ENCODE assay signal across 8 mouse cellular contexts in the genomic region with DNA sequence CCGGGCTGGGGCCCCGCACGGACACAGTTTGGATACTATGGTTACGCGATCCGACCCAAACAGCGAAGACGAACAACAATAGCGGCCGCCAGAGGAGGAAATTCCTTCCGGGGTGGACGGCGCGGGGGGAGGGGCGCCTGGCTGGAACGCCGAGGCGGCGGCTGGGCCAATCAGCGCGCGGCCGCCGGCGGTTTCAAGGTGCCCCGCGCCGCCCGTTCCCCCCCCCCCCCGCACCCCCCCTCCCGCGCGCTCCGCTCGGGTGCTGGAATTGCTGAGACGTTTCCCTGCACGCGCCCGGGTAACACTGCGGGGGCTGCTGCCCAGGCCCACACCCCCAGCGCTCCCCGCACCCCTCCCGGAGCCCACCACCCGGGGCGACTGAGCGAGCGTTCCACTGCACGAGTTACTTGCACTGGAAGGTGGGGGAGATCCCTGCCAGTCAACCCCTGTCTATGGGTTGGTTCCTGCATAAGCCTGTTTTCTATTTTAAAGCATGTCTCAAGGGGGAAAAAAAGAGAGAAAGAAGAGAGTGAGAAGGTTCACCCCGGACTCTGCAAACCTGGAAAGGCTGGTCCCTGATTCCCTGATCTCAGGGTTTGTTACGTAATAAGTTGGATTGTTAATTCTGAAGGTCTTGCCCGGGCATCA. TPM values are rescaled to one million over a fixed set of nuclear protein-coding genes. Genes with fewer than 3 reads are reported as not detected.
A peak's percentile ranks its signal among the peaks of the same experiment; 100 is the strongest.
DNase-seq lines count a peak whose midpoint lies in the region; ATAC-seq and TF ChIP-seq lines count a peak whose summit lies in the region.

No protein-coding gene starts in this region.

- peak overlapping the region; percentile 83 for H3K9ac ChIP-seq in embryonic facial prominence, embryonic 14.5 days (ENCODE audit: low read depth, low read length)
- peak overlapping the region; percentile 83 for H3K9ac ChIP-seq in heart, embryonic 11.5 days (ENCODE audit: low read depth, low read length)
- H3K9ac ChIP-seq in kidney, postnatal 0 days (ENCODE audit: low read depth, low read length) = peak overlapping the region; percentile 78
- H3K9ac ChIP-seq in liver, embryonic 11.5 days (ENCODE audit: low read depth, low read length) = peak overlapping the region; percentile 86
- H3K9ac ChIP-seq in stomach, embryonic 14.5 days (replicated peaks; ENCODE audit: low read depth, low read length) = peak overlapping the region; percentile 74

- peaks cover 49% of the 10 kb centered on the region for H3K4me1 ChIP-seq in embryonic facial prominence, embryonic 14.5 days (ENCODE audit: control insufficient read depth, insufficient read depth, low read length)
- H3K4me1 ChIP-seq in heart, embryonic 11.5 days (ENCODE audit: control insufficient read depth, insufficient read depth, low read length) = peaks cover 38% of the 10 kb centered on the region
- H3K4me1 ChIP-seq in kidney, postnatal 0 days (replicated peaks; ENCODE audit: insufficient read depth, low read length) = peaks cover 11% of the 10 kb centered on the region
- H3K4me1 ChIP-seq in liver, embryonic 11.5 days (replicated peaks; ENCODE audit: control insufficient read depth, insufficient read depth, low read length) = peaks cover 44% of the 10 kb centered on the region
- H3K4me1 ChIP-seq in stomach, embryonic 14.5 days (ENCODE audit: control insufficient read depth, insufficient read depth, low read length) = peaks cover 41% of the 10 kb centered on the region

- no peaks in the 10 kb centered on the region for H3K36me3 ChIP-seq in embryonic facial prominence, embryonic 14.5 days (ENCODE audit: control insufficient read depth, insufficient read depth, low read length)
- no peaks in the 10 kb centered on the region for H3K36me3 ChIP-seq in heart, embryonic 11.5 days (ENCODE audit: control insufficient read depth, insufficient read depth, low read length)
- H3K36me3 ChIP-seq in kidney, postnatal 0 days (ENCODE audit: insufficient read depth, low read length) = no peaks in the 10 kb centered on the region
- H3K36me3 ChIP-seq in liver, embryonic 11.5 days (ENCODE audit: control insufficient read depth, insufficient read depth, low read length) = no peaks in the 10 kb centered on the region
- no peaks in the 10 kb centered on the region for H3K36me3 ChIP-seq in stomach, embryonic 14.5 days (ENCODE audit: control insufficient read depth, insufficient read depth, low read length)

- peak; percentile 68 for ATAC-seq in embryonic facial prominence, embryonic 14.5 days (ENCODE audit: low read depth)
- ATAC-seq in heart, embryonic 11.5 days (replicated peaks; ENCODE audit: insufficient number of reproducible peaks, low FRiP score, low TSS enrichment) = peak; percentile 68
- ATAC-seq in kidney, postnatal 0 days (replicated peaks; ENCODE audit: low FRiP score, low read depth) = peak; percentile 73
- ATAC-seq in liver, embryonic 11.5 days (replicated peaks; ENCODE audit: low FRiP score) = peak; percentile 66
- ATAC-seq in stomach, embryonic 14.5 days (ENCODE audit: insufficient number of reproducible peaks, insufficient read depth, low FRiP score, low read depth) = peak; percentile 48

- H3K27ac ChIP-seq in embryonic facial prominence, embryonic 14.5 days (replicated peaks; ENCODE audit: low read depth, low read length) = peak overlapping the region; percentile 100
- peak overlapping the region; percentile 97 for H3K27ac ChIP-seq in heart, embryonic 11.5 days (ENCODE audit: low read depth, low read length)
- H3K27ac ChIP-seq in kidney, postnatal 0 days = peak overlapping the region; percentile 95
- H3K27ac ChIP-seq in liver, embryonic 11.5 days (ENCODE audit: low read depth, low read length) = peak overlapping the region; percentile 93
- peak overlapping the region; percentile 99 for H3K27ac ChIP-seq in stomach, embryonic 14.5 days (ENCODE audit: low read length)

- peak; percentile 88 for DNase-seq in A20 (ENCODE audit: low read depth, low spot score)
- DNase-seq in adrenal gland, postnatal 4 days (ENCODE audit: low spot score in 2 of 2) = peak; percentile 82 to 87
- DNase-seq in embryonic facial prominence, embryonic 14.5 days (ENCODE audit: low spot score) = peak; percentile 95
- peak; percentile 94 for DNase-seq in kidney, postnatal 0 days (ENCODE audit: low spot score)
- DNase-seq in liver, embryonic 11.5 days (ENCODE audit: low spot score) = peak; percentile 93
- DNase-seq in natural killer cell, adult 2 months (ENCODE audit: low spot score in 2 of 2) = peak; percentile 68 to 77

- H3K4me3 ChIP-seq in embryonic facial prominence, embryonic 14.5 days (ENCODE audit: low read depth, low read length) = peak overlapping the region; percentile 55
- peak overlapping the region; percentile 63 for H3K4me3 ChIP-seq in heart, embryonic 11.5 days (ENCODE audit: low read depth, low read length)
- H3K4me3 ChIP-seq in kidney, postnatal 0 days (replicated peaks; ENCODE audit: low read depth, low read length) = peak overlapping the region; percentile 61
- peak overlapping the region; percentile 73 for H3K4me3 ChIP-seq in liver, embryonic 11.5 days (ENCODE audit: low read depth, low read length)
- H3K4me3 ChIP-seq in stomach, embryonic 14.5 days (ENCODE audit: low read depth, low read length) = peak overlapping the region; percentile 59

- peak overlapping the region; percentile 100 for H3K4me2 ChIP-seq in embryonic facial prominence, embryonic 14.5 days (ENCODE audit: low read depth, low read length)
- peak overlapping the region; percentile 99 for H3K4me2 ChIP-seq in heart, embryonic 11.5 days
- H3K4me2 ChIP-seq in kidney, postnatal 0 days (ENCODE audit: low read length) = peak overlapping the region; percentile 100
- H3K4me2 ChIP-seq in liver, embryonic 11.5 days = peak overlapping the region; percentile 100
- peak overlapping the region; percentile 99 for H3K4me2 ChIP-seq in stomach, embryonic 14.5 days (replicated peaks; ENCODE audit: low read depth, low read length)

- TF ChIP-seq CTCF in kidney, postnatal 0 days (IDR thresholded peaks at IDR 0.05; ENCODE audit: low read depth) = peak; percentile 21; the same call in 1 of the 2 replicates

- WGBS in embryonic facial prominence, embryonic 14.5 days = 0% methylated on average over 13 of the region's 51 CpGs
- WGBS in heart, embryonic 11.5 days (ENCODE audit: insufficient replicate concordance) = under 1% methylated on average over 24 of the region's 51 CpGs
- 2% methylated on average over 33 of the region's 51 CpGs for WGBS in kidney, postnatal 0 days
- 1% methylated on average over 42 of the region's 51 CpGs for WGBS in liver, embryonic 11.5 days
- WGBS in stomach, embryonic 14.5 days = 1% methylated on average over 37 of the region's 51 CpGs

- no peaks in the 10 kb centered on the region for H3K27me3 ChIP-seq in embryonic facial prominence, embryonic 14.5 days (replicated peaks; ENCODE audit: control insufficient read depth, insufficient read depth, low read length)
- H3K27me3 ChIP-seq in heart, embryonic 11.5 days (ENCODE audit: control insufficient read depth, insufficient read depth, low read length) = no peaks in the 10 kb centered on the region
- H3K27me3 ChIP-seq in kidney, postnatal 0 days (ENCODE audit: insufficient read depth, low read length) = no peaks in the 10 kb centered on the region
- H3K27me3 ChIP-seq in liver, embryonic 11.5 days (replicated peaks; ENCODE audit: control insufficient read depth, insufficient read depth, low read length) = no peaks in the 10 kb centered on the region
- no peaks in the 10 kb centered on the region for H3K27me3 ChIP-seq in stomach, embryonic 14.5 days (ENCODE audit: control insufficient read depth, insufficient read depth, low read length)

- H3K9me3 ChIP-seq in embryonic facial prominence, embryonic 14.5 days (ENCODE audit: control insufficient read depth, low read length) = no peaks in the 10 kb centered on the region
- H3K9me3 ChIP-seq in heart, embryonic 11.5 days (replicated peaks; ENCODE audit: control insufficient read depth, low read length) = no peaks in the 10 kb centered on the region
- H3K9me3 ChIP-seq in kidney, postnatal 0 days (replicated peaks; ENCODE audit: low read length) = no peaks in the 10 kb centered on the region
- no peaks in the 10 kb centered on the region for H3K9me3 ChIP-seq in liver, embryonic 11.5 days (ENCODE audit: control insufficient read depth, low read length)
- H3K9me3 ChIP-seq in stomach, embryonic 14.5 days (ENCODE audit: control insufficient read depth, low read depth, low read length) = no peaks in the 10 kb centered on the region

RNA-seq across cellular contexts. Expression of gene Acot11, which starts 35.3 kb away (rescaled TPM):
- 1 to 10 TPM; 6.1 to 7.4 TPM for total RNA-seq in adrenal gland, postnatal 4 days (2021)
- 4.1 and 4.2 TPM in 2 replicates for polyA plus RNA-seq in embryonic facial prominence, embryonic 14.5 days (2014; fragmentation: Nextera tagmentation; extraction: Ambion mirVana)
- 3.0 and 4.3 TPM in 2 replicates for polyA plus RNA-seq in heart, embryonic 11.5 days (2014; fragmentation: Nextera tagmentation; extraction: Ambion mirVana)
- polyA plus RNA-seq in kidney, postnatal 0 days (2015; fragmentation: Nextera tagmentation; extraction: Ambion mirVana) = 1.7 and 1.9 TPM in 2 replicates
- polyA plus RNA-seq in liver, embryonic 11.5 days (2014; fragmentation: Nextera tagmentation; extraction: Ambion mirVana) = 2.9 and 3.9 TPM in 2 replicates
- polyA plus RNA-seq in stomach, embryonic 14.5 days (2014; fragmentation: Nextera tagmentation; extraction: Ambion mirVana) = 3.7 and 3.9 TPM in 2 replicates

Comparison
In these comparisons a context has a peak if more than half of its experiments do, and no peak if none do; other contexts are left out.
1. Peak in every context shown above with its lines: DNase-seq, ATAC-seq, H3K4me3 ChIP-seq and H3K27ac ChIP-seq.